Comparison of ENCODE assay signal across 1 mouse cellular context in the genomic region with DNA sequence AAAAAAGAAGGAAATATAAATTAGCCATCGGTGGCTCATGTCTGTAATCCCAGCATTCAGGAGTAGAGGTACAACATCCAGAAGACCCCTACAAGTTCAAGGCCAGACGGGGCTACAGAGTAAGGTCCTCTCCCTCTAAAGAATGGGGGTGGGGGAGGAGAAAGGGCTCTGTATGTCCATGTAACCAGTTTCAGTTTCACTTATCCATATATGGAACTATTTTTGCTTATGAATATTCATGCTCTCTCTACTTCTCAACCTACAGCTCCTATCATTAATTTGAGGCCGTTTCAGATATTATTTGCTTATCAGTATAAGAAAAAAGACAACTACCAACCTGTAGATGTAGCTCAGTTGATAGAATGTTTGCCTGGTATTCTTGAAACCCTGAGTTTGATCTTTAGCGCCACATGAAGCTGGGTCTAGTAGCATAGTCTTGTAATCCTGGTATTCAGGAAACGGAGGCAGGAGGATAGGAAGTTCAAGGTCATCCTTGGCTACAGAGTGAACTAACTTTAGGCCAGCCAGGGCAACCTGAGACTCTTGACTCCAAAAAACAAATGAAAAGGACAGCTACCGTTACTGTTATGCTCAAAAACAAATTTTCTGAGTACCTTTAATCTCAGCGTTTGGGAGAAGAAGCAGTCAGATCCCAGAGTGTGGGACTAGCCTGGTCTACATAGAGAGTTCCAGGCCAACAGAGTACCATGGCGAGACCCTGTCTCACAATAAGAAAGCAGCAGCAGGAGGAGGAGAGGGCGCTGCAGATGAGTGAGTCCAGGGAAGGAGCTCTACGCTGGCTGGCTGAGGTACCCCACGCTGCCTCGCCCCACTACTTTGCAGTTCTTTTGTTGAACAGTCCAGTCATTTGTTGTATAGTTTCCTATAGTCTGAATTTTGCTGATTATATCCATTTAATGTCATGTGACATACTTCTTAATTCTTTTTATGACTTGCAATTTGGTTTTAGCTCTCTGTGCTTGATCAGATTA.
TF ChIP-seq lines count a peak whose summit lies in the region.

No protein-coding gene starts in this region.

TF ChIP-seq in myocyte, 11 proteins besides CTCF, POLR2A, EP300 and RAD21 (continued from another document):
- no peak for TF ChIP-seq POLR2AphosphoS2 (IDR thresholded peaks at IDR 0.05; ENCODE audit: insufficient read length, low read depth)
- TF ChIP-seq E2F4 (IDR thresholded peaks at IDR 0.05; ENCODE audit: insufficient read depth) = no peak
- no peak for TF ChIP-seq MAX (IDR thresholded peaks at IDR 0.05; ENCODE audit: low read depth)
- TF ChIP-seq MYOG (IDR thresholded peaks at IDR 0.05; ENCODE audit: control insufficient read depth in 1 of 3, insufficient read depth in 1 of 3, insufficient read length in 2 of 3, low read depth in 2 of 3) = no peak
- TF ChIP-seq REST (IDR thresholded peaks at IDR 0.05; ENCODE audit: insufficient read depth, insufficient read length) = no peak
- no peak for TF ChIP-seq CEBPB (IDR thresholded peaks at IDR 0.05; ENCODE audit: insufficient read depth, poor library complexity, severe bottlenecking)
